Mouse (Mus musculus) ES-Bruce4 (cell line): ENCODE results near the gene 1700013F07Rik.

Source experiments
- CTCF ChIP-seq: IDR thresholded peaks from one replicate; pipeline ENCODE4 v1.8.1; 2011; ENCODE audit warnings: low read depth, low read length
- EP300 ChIP-seq: IDR thresholded peaks from 2 replicates; pipeline ENCODE4 v1.6.1; 2011; ENCODE audit warnings: low read depth, low read length; ENCODE audit not compliant: insufficient read depth
- POLR2A ChIP-seq: IDR thresholded peaks from one replicate; pipeline ENCODE4 v1.8.1; 2011; ENCODE audit warnings: low read length; ENCODE audit not compliant: insufficient read depth

DNA sequence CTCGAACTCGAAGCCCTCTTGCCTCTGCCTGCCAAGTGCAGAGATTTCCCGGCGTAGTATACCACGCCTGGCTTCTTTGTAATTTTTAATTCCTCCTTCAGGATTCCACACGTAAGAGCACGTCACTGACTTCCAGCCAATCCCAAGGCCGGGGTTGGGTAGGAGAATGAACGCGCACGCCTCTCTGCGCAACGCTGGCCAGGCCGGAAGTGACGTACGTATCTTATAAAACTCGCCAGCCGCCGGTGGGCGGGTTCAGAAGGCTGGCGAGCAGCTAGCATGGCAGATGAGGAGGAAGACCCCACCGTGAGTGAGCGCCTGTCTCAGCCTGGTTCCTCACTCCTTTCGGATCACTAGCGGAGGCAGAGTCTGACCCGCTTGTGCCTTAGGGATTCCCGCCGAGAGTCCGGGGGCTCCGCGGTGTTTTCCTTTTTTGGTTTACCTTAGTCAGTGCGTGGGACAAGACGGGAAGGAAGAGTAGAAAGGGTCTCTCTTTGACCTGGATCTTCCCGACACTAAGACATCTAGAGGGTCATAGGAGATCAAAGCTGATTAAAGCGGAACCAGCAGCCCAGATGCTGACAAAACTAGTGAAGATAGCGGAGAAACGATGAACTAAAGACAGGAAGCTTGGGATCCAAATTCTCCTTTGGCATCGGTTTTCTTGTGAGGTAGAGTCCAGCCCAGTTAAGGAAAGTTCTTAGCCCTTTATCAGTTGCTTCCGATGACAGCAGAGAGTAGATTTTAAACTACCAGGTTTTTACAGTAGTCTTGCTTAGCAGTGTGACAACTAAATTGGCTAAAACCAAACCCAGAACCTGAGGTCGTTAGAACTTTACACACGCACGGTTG, 37.7 kb downstream of the 1700013F07Rik start, which contains the start of gene Taf13:
- TF ChIP-seq POLR2A (peak; percentile 100), CTCF (no peak), EP300 (no peak)
